25 mouse cellular contexts compared by ENCODE assay signal in genomic region chr16:46033896-46034295, GRCm38 (mm10). TPM values are rescaled to one million over a fixed set of nuclear protein-coding genes. Genes with fewer than 3 reads are reported as not detected.
A peak's percentile ranks its signal among the peaks of the same experiment; 100 is the strongest.
DNase-seq lines count a peak whose midpoint lies in the region; TF ChIP-seq lines count a peak whose summit lies in the region.
"Had no signal": no experiment of that assay in that cellular context is flagged by ENCODE, and none has a peak within 500 bp of the region (broad histone marks: within the 10 kb centered on the region; RNA-seq: fewer than 3 reads in every experiment).

No protein-coding gene starts in this region.

- intact Hi-C loops in gastrocnemius, adult 2 months (cut with DNase I) = no loop called here
- intact Hi-C loops in gastrocnemius, postnatal 14 days (cut with DNase I; ENCODE audit: low total_unique reads) = no loop called here

- peak overlapping the region; percentile 64 for H3K27ac ChIP-seq in gastrocnemius, adult 2 months
- H3K27ac ChIP-seq: embryonic facial prominence, embryonic 10.5 days; embryonic facial prominence, embryonic 13.5 days; forebrain, embryonic 12.5 days; forebrain, embryonic 15.5 days; heart, adult 2 months; heart, embryonic 10.5 days; hindbrain, embryonic 12.5 days; hindbrain, embryonic 15.5 days had no signal

- DNase-seq in gastrocnemius, adult 2 months = peak; percentile 26
- DNase-seq in gastrocnemius, postnatal 10 days = no peak
- peak; percentile 16 for DNase-seq in NIH3T3 (ENCODE audit: low read depth)
- peak; percentile 7 for DNase-seq in gastrocnemius, postnatal 14 days
- DNase-seq in liver = no peak
- DNase-seq in thymus, postnatal 10 days (ENCODE audit: low spot score in 2 of 2) = no peak
- DNase-seq in thymus, adult 18-20 months = no peak
- DNase-seq: adrenal gland, postnatal 10 days; adrenal gland, postnatal 36 days; cerebellum, adult 11 months; cerebellum, adult 2 months; cerebellum, adult 9-11 months; cerebellum, postnatal 36 days; embryo, embryonic 11 days; heart, adult 2 months; kidney, adult 11 months had no signal

- TF ChIP-seq CTCF in gastrocnemius, adult 2 months (IDR thresholded peaks at IDR 0.05) = no peak

- H3K4me3 ChIP-seq in gastrocnemius, adult 2 months = no peak overlapping the region
- H3K4me3 ChIP-seq: embryonic facial prominence, embryonic 10.5 days; embryonic facial prominence, embryonic 13.5 days; erythroblast, embryonic 14.5 days; forebrain, embryonic 12.5 days; forebrain, embryonic 15.5 days; heart, adult 2 months; heart, embryonic 10.5 days; hindbrain, embryonic 12.5 days; hindbrain, embryonic 15.5 days had no signal

RNA-seq across cellular contexts. Expression of gene Plcxd2, which starts 23.9 kb away (rescaled TPM):
- under 1 TPM; 0.17 to 0.23 TPM for total RNA-seq in gastrocnemius, adult 2 months (2021)
- under 1 TPM; 0.47 to 0.54 TPM for total RNA-seq in gastrocnemius, postnatal 10 days (2021)
- under 1 TPM; 0.33 to 0.43 TPM for total RNA-seq in gastrocnemius, postnatal 14 days (2021)
- total RNA-seq: MEL had no signal

Comparison
In these comparisons a context has a peak if more than half of its experiments do, and no peak if none do; other contexts are left out.
1. DNase-seq: peak in gastrocnemius, adult 2 months (single experiment), NIH3T3 (single experiment) and gastrocnemius, postnatal 14 days (single experiment); none in gastrocnemius, postnatal 10 days (single experiment), liver (single experiment), thymus, postnatal 10 days (0 of 2) and thymus, adult 18-20 months (0 of 2).